Mouse (Mus musculus) neural tube, embryonic 13.5 days (tissue): ENCODE data around the gene Etl4. TPM values are rescaled to one million over a fixed set of nuclear protein-coding genes. Genes with fewer than 3 reads are reported as not detected.

Source experiments
- ATAC-seq: fragments of 200-750 bp; cut with Nextera tagmentation; 2 replicates; pipeline ENCODE4 v1.8.0; 2017; ENCODE audit warnings: low read depth, mild to moderate bottlenecking, moderate TSS enrichment, moderate library complexity
- H3K27ac ChIP-seq: fragments of 300-500 bp; sonication (generic); replicated peaks from 2 replicates; pipeline ENCODE4 v1.5.1; 2015; ENCODE audit warnings: moderate library complexity, mild to moderate bottlenecking, inconsistent platforms
- H3K27me3 ChIP-seq: fragments of 300-500 bp; sonication (generic); 2 replicates; pipeline ENCODE4 v1.6.1; 2015; ENCODE audit warnings: mild to moderate bottlenecking, inconsistent platforms
- H3K36me3 ChIP-seq: fragments of 300-500 bp; sonication (generic); 2 replicates; pipeline ENCODE4 v1.6.1; 2015; ENCODE audit warnings: mild to moderate bottlenecking, inconsistent platforms
- H3K4me1 ChIP-seq: fragments of 300-500 bp; sonication (generic); replicated peaks from 2 replicates; pipeline ENCODE4 v1.6.1; 2015; ENCODE audit warnings: inconsistent platforms
- H3K4me2 ChIP-seq: fragments of 300-500 bp; sonication (generic); 2 replicates; pipeline ENCODE4 v1.6.1; 2015; ENCODE audit warnings: inconsistent platforms, mild to moderate bottlenecking, moderate library complexity
- H3K4me3 ChIP-seq: fragments of 300-500 bp; sonication (generic); 2 replicates; pipeline ENCODE4 v1.5.1; 2015; ENCODE audit warnings: mild to moderate bottlenecking, inconsistent platforms
- H3K9ac ChIP-seq: fragments of 300-500 bp; sonication (generic); 2 replicates; pipeline ENCODE4 v1.6.1; 2015; ENCODE audit warnings: moderate library complexity, mild to moderate bottlenecking, inconsistent platforms
- H3K9me3 ChIP-seq: fragments of 300-500 bp; sonication (generic); 2 replicates; pipeline ENCODE4 v1.6.1; 2016; ENCODE audit warnings: inconsistent platforms
- WGBS: fragments of 180-500 bp; shearing (Covaris S2); methylation state at CpG from one replicate; pipeline ENCODE4 v1.1.7; 2015; 5-methylcytosine and 5-hydroxymethylcytosine counted together
- polyA plus RNA-seq: library from polyadenylated mRNA; unstranded; fragments of >200 nt; fragmentation: Nextera tagmentation; extraction: Ambion mirVana; gene quantifications from 2 replicates; pipeline ENCODE4 v1.2.1, GENCODE M21; 2015

Gene Etl4
- polyA plus RNA-seq, 1 experiment from 2014 or later: 5.4 TPM

- Histone ChIP-seq H3K27ac (no peak overlapping the region), H3K9ac (no peak overlapping the region), H3K4me1 (no peaks in the 10 kb centered on the region), H3K27me3 (no peaks in the 10 kb centered on the region), H3K4me3 (no peak overlapping the region), H3K9me3 (no peaks in the 10 kb centered on the region), H3K4me2 (no peak overlapping the region), H3K36me3 (no peaks in the 10 kb centered on the region)
- 87% methylated on average over 1 of the region's 1 CpGs for WGBS
- no peak for ATAC-seq
Measured at GRCm38 (mm10) chr2:20568456-20568855, 658.9 kb downstream of the Etl4 start.

- WGBS: 88% methylated on average over 1 of the region's 1 CpGs
- no peaks in the 10 kb centered on the region for H3K4me1 ChIP-seq
- no peaks in the 10 kb centered on the region for H3K27me3 ChIP-seq
- no peak overlapping the region for H3K9ac ChIP-seq
- H3K4me2 ChIP-seq: no peak overlapping the region
- H3K36me3 ChIP-seq: no peaks in the 10 kb centered on the region
- no peak overlapping the region for H3K27ac ChIP-seq
- H3K9me3 ChIP-seq: no peaks in the 10 kb centered on the region
- no peak for ATAC-seq
- H3K4me3 ChIP-seq: no peak overlapping the region
Measured at GRCm38 (mm10) chr2:20571940-20572339, 662.4 kb downstream of the Etl4 start.

GRCm38 (mm10) chr2:20580331-20580730 lies 670.8 kb downstream of the Etl4 start:
- no peaks in the 10 kb centered on the region for H3K9me3 ChIP-seq
- H3K36me3 ChIP-seq: no peaks in the 10 kb centered on the region
- no peak overlapping the region for H3K9ac ChIP-seq
- H3K4me2 ChIP-seq: no peak overlapping the region
- H3K4me1 ChIP-seq: no peaks in the 10 kb centered on the region
- ATAC-seq: no peak
- no peaks in the 10 kb centered on the region for H3K27me3 ChIP-seq
- no peak overlapping the region for H3K4me3 ChIP-seq
- H3K27ac ChIP-seq: no peak overlapping the region
- 91% methylated on average over 3 of the region's 3 CpGs for WGBS

- ATAC-seq: no peak
Measured at GRCm38 (mm10) chr2:20583032-20583431, 673.5 kb downstream of the Etl4 start.

GRCm38 (mm10) chr2:20583562-20584153 lies 674.1 kb downstream of the Etl4 start:
- Histone ChIP-seq H3K9ac (no peak overlapping the region), H3K27me3 (no peaks in the 10 kb centered on the region), H3K9me3 (peaks cover 4% of the 10 kb centered on the region; the same call in 1 of the 2 replicates), H3K27ac (no peak overlapping the region), H3K36me3 (no peaks in the 10 kb centered on the region), H3K4me1 (no peaks in the 10 kb centered on the region), H3K4me2 (no peak overlapping the region), H3K4me3 (no peak overlapping the region)
- WGBS: 96% methylated on average over 6 of the region's 6 CpGs
- ATAC-seq: no peak

More at GRCm38 (mm10) chr2:20583032-20583431, 673.5 kb downstream of the Etl4 start:
- Histone ChIP-seq H3K27me3 (no peaks in the 10 kb centered on the region), H3K9ac (no peak overlapping the region), H3K36me3 (no peaks in the 10 kb centered on the region), H3K27ac (no peak overlapping the region), H3K4me1 (no peaks in the 10 kb centered on the region), H3K4me2 (no peak overlapping the region), H3K4me3 (no peak overlapping the region), H3K9me3 (peaks cover 4% of the 10 kb centered on the region; the same call in 1 of the 2 replicates)

GRCm38 (mm10) chr2:20587913-20588312 lies 678.3 kb downstream of the Etl4 start:
- H3K27ac ChIP-seq: no peak overlapping the region
- H3K9ac ChIP-seq: no peak overlapping the region
- WGBS: 95% methylated on average over 2 of the region's 2 CpGs
- no peaks in the 10 kb centered on the region for H3K27me3 ChIP-seq
- H3K4me1 ChIP-seq: no peaks in the 10 kb centered on the region
- no peaks in the 10 kb centered on the region for H3K36me3 ChIP-seq
- no peak overlapping the region for H3K4me2 ChIP-seq
- no peak overlapping the region for H3K4me3 ChIP-seq
- ATAC-seq: no peak
- H3K9me3 ChIP-seq: peaks cover 4% of the 10 kb centered on the region; the same call in 1 of the 2 replicates

GRCm38 (mm10) chr2:20588631-20589030 lies 679.1 kb downstream of the Etl4 start:
- H3K4me1 ChIP-seq: no peaks in the 10 kb centered on the region
- H3K27ac ChIP-seq: no peak overlapping the region
- H3K9me3 ChIP-seq: peaks cover 4% of the 10 kb centered on the region; the same call in 1 of the 2 replicates
- no peak overlapping the region for H3K9ac ChIP-seq
- ATAC-seq: no peak
- no peaks in the 10 kb centered on the region for H3K36me3 ChIP-seq
- H3K4me3 ChIP-seq: no peak overlapping the region
- no peaks in the 10 kb centered on the region for H3K27me3 ChIP-seq
- H3K4me2 ChIP-seq: no peak overlapping the region

GRCm38 (mm10) chr2:20594129-20594528 lies 684.5 kb downstream of the Etl4 start:
- no peaks in the 10 kb centered on the region for H3K4me1 ChIP-seq
- H3K4me3 ChIP-seq: no peak overlapping the region
- H3K27ac ChIP-seq: no peak overlapping the region
- H3K9me3 ChIP-seq: no peaks in the 10 kb centered on the region
- H3K27me3 ChIP-seq: no peaks in the 10 kb centered on the region
- H3K9ac ChIP-seq: no peak overlapping the region
- H3K4me2 ChIP-seq: no peak overlapping the region
- no peaks in the 10 kb centered on the region for H3K36me3 ChIP-seq
- WGBS: 80% methylated on average over 2 of the region's 2 CpGs
- ATAC-seq: no peak

- H3K27me3 ChIP-seq: no peaks in the 10 kb centered on the region
- H3K9ac ChIP-seq: no peak overlapping the region
- no peaks in the 10 kb centered on the region for H3K9me3 ChIP-seq
- no peaks in the 10 kb centered on the region for H3K4me1 ChIP-seq
- WGBS: 86% methylated on average over 3 of the region's 3 CpGs
- ATAC-seq: no peak
- H3K27ac ChIP-seq: no peak overlapping the region
- H3K36me3 ChIP-seq: no peaks in the 10 kb centered on the region
- H3K4me3 ChIP-seq: no peak overlapping the region
- no peak overlapping the region for H3K4me2 ChIP-seq
Measured at GRCm38 (mm10) chr2:20595000-20595399, 685.4 kb downstream of the Etl4 start.

- H3K4me1 ChIP-seq: no peaks in the 10 kb centered on the region
- 95% methylated on average over 3 of the region's 3 CpGs for WGBS
Measured at GRCm38 (mm10) chr2:20596558-20596957, 687.0 kb downstream of the Etl4 start.

GRCm38 (mm10) chr2:20597193-20597592 lies 687.6 kb downstream of the Etl4 start:
- H3K4me3 ChIP-seq: no peak overlapping the region
- no peak overlapping the region for H3K4me2 ChIP-seq
- WGBS: 42% methylated on average over 2 of the region's 2 CpGs
- no peaks in the 10 kb centered on the region for H3K27me3 ChIP-seq
- H3K36me3 ChIP-seq: no peaks in the 10 kb centered on the region
- no peak for ATAC-seq
- no peak overlapping the region for H3K27ac ChIP-seq
- no peaks in the 10 kb centered on the region for H3K4me1 ChIP-seq
- H3K9me3 ChIP-seq: no peaks in the 10 kb centered on the region
- H3K9ac ChIP-seq: no peak overlapping the region

More at GRCm38 (mm10) chr2:20596558-20596957, 687.0 kb downstream of the Etl4 start:
- H3K36me3 ChIP-seq: no peaks in the 10 kb centered on the region
- no peak overlapping the region for H3K4me2 ChIP-seq
- no peak overlapping the region for H3K9ac ChIP-seq
- H3K9me3 ChIP-seq: no peaks in the 10 kb centered on the region
- no peak for ATAC-seq
- no peaks in the 10 kb centered on the region for H3K27me3 ChIP-seq
- no peak overlapping the region for H3K27ac ChIP-seq
- H3K4me3 ChIP-seq: no peak overlapping the region

- H3K4me3 ChIP-seq: no peak overlapping the region
Measured at GRCm38 (mm10) chr2:20602656-20603055, 693.1 kb downstream of the Etl4 start.

GRCm38 (mm10) chr2:20603536-20603935 lies 694.0 kb downstream of the Etl4 start:
- H3K4me3 ChIP-seq: no peak overlapping the region
- ATAC-seq: no peak
- WGBS: 85% methylated on average over 6 of the region's 6 CpGs
- no peak overlapping the region for H3K4me2 ChIP-seq
- H3K36me3 ChIP-seq: no peaks in the 10 kb centered on the region
- no peaks in the 10 kb centered on the region for H3K9me3 ChIP-seq
- H3K27ac ChIP-seq: no peak overlapping the region
- H3K4me1 ChIP-seq: no peaks in the 10 kb centered on the region
- H3K27me3 ChIP-seq: no peaks in the 10 kb centered on the region
- no peak overlapping the region for H3K9ac ChIP-seq

More at GRCm38 (mm10) chr2:20602656-20603055, 693.1 kb downstream of the Etl4 start:
- no peaks in the 10 kb centered on the region for H3K4me1 ChIP-seq
- no peaks in the 10 kb centered on the region for H3K27me3 ChIP-seq
- no peak overlapping the region for H3K4me2 ChIP-seq
- H3K9me3 ChIP-seq: no peaks in the 10 kb centered on the region
- no peak overlapping the region for H3K9ac ChIP-seq
- no peak for ATAC-seq
- no peak overlapping the region for H3K27ac ChIP-seq
- no peaks in the 10 kb centered on the region for H3K36me3 ChIP-seq
- WGBS: 79% methylated on average over 2 of the region's 2 CpGs
